Mouse (Mus musculus) MEL (cell line): ENCODE results near the gene Frmd4b.

Experiments used
- BHLHE40 ChIP-seq: IDR thresholded peaks from 2 replicates; pipeline ENCODE4 v1.6.1; 2012; ENCODE audit warnings: low read depth, mild to moderate bottlenecking, inconsistent platforms, low read length, improper control_type of control experiment, borderline replicate concordance
- CHD2 ChIP-seq: IDR thresholded peaks from 2 replicates; pipeline ENCODE4 v1.6.1; 2011; ENCODE audit warnings: low read length, improper control_type of control experiment
- CTCF ChIP-seq, 3 experiments: IDR thresholded peaks in 2 of 3; conservative IDR thresholded peaks in 1 of 3; 2 replicates each; pipeline ENCODE4 v1.5.1; 2011 to 2012; ENCODE audit warnings: low read length in 3 of 3, low read depth in 2 of 3, mild to moderate bottlenecking in 2 of 3, improper control_type of control experiment in 1 of 3, inconsistent platforms in 1 of 3, mixed read lengths in 1 of 3, moderate library complexity in 1 of 3; ENCODE audit not compliant: control insufficient read depth in 1 of 3, insufficient read depth in 1 of 3, poor library complexity in 1 of 3, severe bottlenecking in 1 of 3
- JUND ChIP-seq: IDR thresholded peaks from 2 replicates; pipeline ENCODE4 v1.6.1; 2011; ENCODE audit warnings: low read depth, mild to moderate bottlenecking, improper control_type of control experiment, low read length
- NRF1 ChIP-seq: IDR thresholded peaks from 2 replicates; pipeline ENCODE4 v1.6.1; 2014; ENCODE audit warnings: low read depth, mild to moderate bottlenecking, inconsistent platforms, low read length, improper control_type of control experiment, moderate library complexity; ENCODE audit not compliant: poor library complexity, insufficient read depth, severe bottlenecking
- POLR2A ChIP-seq, 2 experiments: IDR thresholded peaks; 2 replicates each; pipeline ENCODE4 v1.6.1; 2011 to 2012; ENCODE audit warnings: low read length in 2 of 2, mild to moderate bottlenecking in 2 of 2, control low read depth in 1 of 2, improper control_type of control experiment in 1 of 2, low read depth in 1 of 2, moderate library complexity in 1 of 2; ENCODE audit not compliant: control insufficient read depth in 1 of 2, insufficient read depth in 1 of 2, poor library complexity in 1 of 2
- USF2 ChIP-seq, 2 experiments: IDR thresholded peaks; 2 replicates each; pipeline ENCODE4 v1.6.1; 2011 to 2012; ENCODE audit warnings: improper control_type of control experiment in 2 of 2, low read length in 2 of 2, borderline replicate concordance in 1 of 2, inconsistent platforms in 1 of 2, low read depth in 1 of 2, mild to moderate bottlenecking in 1 of 2; ENCODE audit not compliant: insufficient read depth in 1 of 2
- ZC3H11A ChIP-seq: IDR thresholded peaks from 2 replicates; pipeline ENCODE4 v1.6.1; 2012; ENCODE audit warnings: low read depth, mild to moderate bottlenecking, inconsistent platforms, low read length, improper control_type of control experiment

DNA sequence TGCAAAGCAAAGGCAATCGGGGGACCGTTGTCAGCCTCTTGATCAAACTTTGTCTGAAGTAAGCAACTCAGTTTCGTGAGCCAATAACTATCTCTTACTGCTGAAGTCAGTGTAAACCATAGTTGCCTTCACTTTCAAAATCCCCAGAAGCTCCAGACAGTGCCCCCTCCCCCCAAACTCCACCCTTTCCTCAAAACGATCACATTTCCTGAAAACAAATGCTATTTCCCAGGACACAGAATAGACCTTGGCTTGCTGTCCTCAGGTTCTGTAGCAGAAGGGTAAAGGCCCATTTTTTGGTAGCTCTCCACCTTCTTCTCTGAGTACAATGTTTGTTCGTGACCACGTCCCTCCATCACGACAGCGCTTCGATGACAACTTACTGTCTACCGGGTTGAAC, 107.9 kb downstream of the Frmd4b start:
- no peak for TF ChIP-seq BHLHE40
- no peak for TF ChIP-seq CHD2
- TF ChIP-seq POLR2A (IDR thresholded peaks at IDR 0.05; ENCODE audit: control insufficient read depth in 1 of 2, insufficient read depth in 1 of 2, low read depth in 1 of 2, low read length in 2 of 2, poor library complexity in 1 of 2) = no peak
- TF ChIP-seq USF2 (IDR thresholded peaks at IDR 0.05; ENCODE audit: borderline replicate concordance in 1 of 2, insufficient read depth in 1 of 2, low read depth in 1 of 2, low read length in 2 of 2) = no peak
- TF ChIP-seq JUND = no peak
- TF ChIP-seq CTCF (IDR thresholded peaks at IDR 0.05 in 2 of 3, conservative IDR thresholded peaks at IDR 0.05 in 1 of 3; ENCODE audit: control insufficient read depth in 1 of 3, insufficient read depth in 1 of 3, low read depth in 2 of 3, low read length in 3 of 3, poor library complexity in 1 of 3, severe bottlenecking in 1 of 3) = no peak
- TF ChIP-seq ZC3H11A = no peak
- TF ChIP-seq NRF1 = no peak
